Mouse (Mus musculus) ES-Bruce4 (cell line): ENCODE data around the gene Cabin1. TPM values are rescaled to one million over a fixed set of nuclear protein-coding genes. Genes with fewer than 3 reads are reported as not detected.

Experiments
- H3K27ac ChIP-seq: 2 replicates; pipeline ENCODE4 v1.5.1; 2012; ENCODE audit warnings: low read length, inconsistent platforms; ENCODE audit not compliant: insufficient read depth
- H3K27me3 ChIP-seq: 2 replicates; pipeline ENCODE4 v1.6.1; 2012; ENCODE audit warnings: mild to moderate bottlenecking, low read length, inconsistent platforms; ENCODE audit not compliant: control insufficient read depth, poor library complexity, insufficient read depth, severe bottlenecking
- H3K36me3 ChIP-seq: 2 replicates; pipeline ENCODE4 v1.6.1; 2012; ENCODE audit warnings: inconsistent platforms, mild to moderate bottlenecking, low read length, moderate library complexity; ENCODE audit not compliant: control insufficient read depth, poor library complexity, insufficient read depth, severe bottlenecking
- H3K4me1 ChIP-seq: one replicate; pipeline ENCODE4 v1.8.1; 2011; ENCODE audit warnings: low read length; ENCODE audit not compliant: control insufficient read depth, insufficient read depth
- H3K4me3 ChIP-seq: 2 replicates; pipeline ENCODE4 v1.5.1; 2011; ENCODE audit warnings: low read depth, mild to moderate bottlenecking, low read length
- H3K9ac ChIP-seq: 2 replicates; pipeline ENCODE4 v1.6.1; 2012; ENCODE audit warnings: low read depth, mild to moderate bottlenecking, inconsistent platforms; ENCODE audit not compliant: poor library complexity, severe bottlenecking
- H3K9me3 ChIP-seq: replicated peaks from 2 replicates; pipeline ENCODE4 v1.6.1; 2012; ENCODE audit warnings: mild to moderate bottlenecking, low read length, inconsistent platforms; ENCODE audit not compliant: control insufficient read depth, poor library complexity, insufficient read depth, severe bottlenecking
- CTCF ChIP-seq: IDR thresholded peaks from one replicate; pipeline ENCODE4 v1.8.1; 2011; ENCODE audit warnings: low read depth, low read length
- EP300 ChIP-seq: IDR thresholded peaks from 2 replicates; pipeline ENCODE4 v1.6.1; 2011; ENCODE audit warnings: low read depth, low read length; ENCODE audit not compliant: insufficient read depth
- POLR2A ChIP-seq: IDR thresholded peaks from one replicate; pipeline ENCODE4 v1.8.1; 2011; ENCODE audit warnings: low read length; ENCODE audit not compliant: insufficient read depth
- polyA plus RNA-seq: library from polyadenylated mRNA; stranded (reverse); fragments of >200 nt; gene quantifications from 2 replicates; pipeline ENCODE4 v1.2.4, GENCODE M21; 2011; ENCODE audit warnings: low read depth; ENCODE audit not compliant: missing spikeins, insufficient read depth, insufficient read length

Gene Cabin1
- polyA plus RNA-seq, 1 experiment, result 41.5 TPM

DNA sequence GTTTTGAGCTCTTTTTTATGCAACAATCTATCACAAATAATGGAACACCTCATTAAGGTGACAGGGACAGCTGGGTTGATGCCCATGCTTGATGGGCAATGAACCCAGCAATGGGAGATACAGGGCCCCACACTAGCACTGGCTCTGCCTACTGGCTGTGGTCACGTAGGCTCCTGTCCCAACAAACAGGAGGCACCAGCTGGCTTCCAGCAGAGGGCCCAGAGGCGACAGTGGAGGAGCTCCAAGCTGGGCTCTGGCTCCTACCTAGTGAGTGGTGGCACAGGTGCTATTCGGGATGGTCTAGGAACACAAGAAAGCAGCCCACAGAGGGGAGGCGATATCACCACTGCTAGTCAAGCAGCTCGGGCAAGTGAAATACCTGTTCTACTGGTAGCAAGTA lies 69.1 kb downstream of the Cabin1 start:
- H3K4me1 ChIP-seq, result no peaks in the 10 kb centered on the region
- H3K27ac ChIP-seq, result no peak overlapping the region
- no peaks in the 10 kb centered on the region for H3K9me3 ChIP-seq
- no peak overlapping the region for H3K9ac ChIP-seq
- no peak for TF ChIP-seq POLR2A
- TF ChIP-seq CTCF, result no peak
- TF ChIP-seq EP300, result no peak
- H3K4me3 ChIP-seq, result no peak overlapping the region
- H3K36me3 ChIP-seq, result peaks cover 14% of the 10 kb centered on the region; the same call in 1 of the 2 replicates
- H3K27me3 ChIP-seq, result no peaks in the 10 kb centered on the region

DNA sequence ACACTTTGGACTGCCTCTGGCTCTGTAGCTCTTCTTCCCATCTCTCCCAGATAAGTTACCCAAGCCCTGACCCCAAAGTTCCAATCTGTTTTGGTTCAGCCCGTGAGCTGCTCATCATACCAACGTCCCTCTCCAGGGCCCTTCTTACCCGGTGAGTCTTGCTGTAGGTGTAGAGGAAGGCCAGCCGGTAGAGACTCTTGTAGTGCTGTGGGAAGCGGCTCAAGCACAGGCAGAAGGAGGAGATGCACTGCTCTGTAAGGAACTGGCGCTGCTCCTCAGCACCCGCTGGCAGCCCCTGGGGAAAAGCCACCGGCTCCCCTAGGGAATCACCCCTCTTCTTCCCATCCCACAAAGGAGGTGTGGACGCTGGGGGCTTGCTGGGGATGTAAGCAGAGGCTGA lies 69.6 kb downstream of the Cabin1 start:
- Histone ChIP-seq H3K9ac (no peak overlapping the region), H3K4me3 (no peak overlapping the region), H3K27ac (no peak overlapping the region), H3K4me1 (no peaks in the 10 kb centered on the region), H3K9me3 (no peaks in the 10 kb centered on the region), H3K27me3 (no peaks in the 10 kb centered on the region), H3K36me3 (peaks cover 13% of the 10 kb centered on the region; the same call in 1 of the 2 replicates)
- TF ChIP-seq CTCF (no peak), EP300 (no peak), POLR2A (no peak)

DNA sequence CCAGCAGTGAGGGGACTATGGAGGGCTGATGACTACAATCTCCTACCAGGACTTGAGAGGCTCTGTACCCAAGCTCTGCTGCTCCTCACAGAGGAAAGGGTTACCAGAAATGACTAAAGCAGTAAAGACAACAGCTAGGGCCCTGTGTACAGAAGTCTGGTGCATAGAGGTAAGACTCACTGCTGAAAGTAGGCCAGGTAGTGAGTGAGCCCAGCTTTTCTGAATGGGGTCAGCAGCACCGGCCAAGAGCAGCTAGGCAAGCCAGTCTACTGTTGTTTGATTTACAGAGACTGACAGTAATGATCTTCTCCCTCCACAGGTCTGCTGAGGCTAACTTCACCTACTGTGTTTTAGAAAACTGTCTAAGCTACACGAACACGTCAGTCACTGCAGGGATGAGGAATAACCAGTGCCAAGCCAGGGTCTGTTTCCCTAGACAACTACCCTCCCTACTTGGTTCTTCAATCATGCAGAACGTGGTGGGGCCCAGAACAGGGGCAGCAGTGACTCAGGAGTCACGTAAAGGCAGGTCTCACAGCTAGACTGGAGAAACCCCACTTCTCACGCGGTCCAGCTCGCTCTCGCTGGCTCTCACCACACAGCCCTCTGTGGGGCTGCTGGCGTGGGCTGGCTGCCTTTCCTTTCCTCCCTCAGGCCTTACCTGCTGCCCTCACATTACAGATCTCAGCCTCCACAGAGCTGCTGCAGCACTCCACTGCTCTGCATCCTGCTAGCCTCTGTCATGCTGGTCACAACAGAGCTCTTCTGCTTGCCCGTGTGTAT lies 70.5 kb downstream of the Cabin1 start:
- Histone ChIP-seq H3K36me3 (peaks cover 14% of the 10 kb centered on the region), H3K4me1 (no peaks in the 10 kb centered on the region), H3K9me3 (no peaks in the 10 kb centered on the region), H3K4me3 (no peak overlapping the region), H3K27me3 (no peaks in the 10 kb centered on the region), H3K9ac (no peak overlapping the region), H3K27ac (no peak overlapping the region)
- TF ChIP-seq POLR2A, result no peak

DNA sequence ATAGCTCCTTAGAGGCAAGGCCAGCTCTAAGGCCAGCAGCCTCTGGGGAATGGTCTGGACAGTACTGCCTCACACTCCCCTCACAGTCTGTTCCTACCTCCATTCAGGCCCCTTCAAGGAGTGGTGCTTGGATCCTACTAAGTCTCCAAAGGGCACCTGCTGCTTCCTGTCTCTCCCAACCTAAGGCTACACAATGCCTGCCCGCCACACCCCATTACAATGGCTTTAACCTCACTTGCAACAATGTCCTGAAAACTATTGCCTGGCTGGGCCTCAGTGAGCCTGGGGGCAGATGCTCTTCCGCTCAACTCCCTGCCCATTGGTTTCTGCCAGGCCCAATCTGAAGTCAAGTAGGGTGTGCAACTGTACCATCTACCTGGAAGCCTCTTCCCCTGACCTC lies 75.5 kb downstream of the Cabin1 start:
- H3K36me3 ChIP-seq, result peaks cover 8% of the 10 kb centered on the region
- no peak overlapping the region for H3K4me3 ChIP-seq
- no peaks in the 10 kb centered on the region for H3K27me3 ChIP-seq
- TF ChIP-seq EP300 (peak; percentile 53; the same call in 1 of the 2 replicates), POLR2A (no peak), CTCF (no peak)
- no peaks in the 10 kb centered on the region for H3K9me3 ChIP-seq
- H3K9ac ChIP-seq, result no peak overlapping the region
- H3K27ac ChIP-seq, result no peak overlapping the region; the same call in 1 of the 2 replicates
- peaks cover 2% of the 10 kb centered on the region for H3K4me1 ChIP-seq

DNA sequence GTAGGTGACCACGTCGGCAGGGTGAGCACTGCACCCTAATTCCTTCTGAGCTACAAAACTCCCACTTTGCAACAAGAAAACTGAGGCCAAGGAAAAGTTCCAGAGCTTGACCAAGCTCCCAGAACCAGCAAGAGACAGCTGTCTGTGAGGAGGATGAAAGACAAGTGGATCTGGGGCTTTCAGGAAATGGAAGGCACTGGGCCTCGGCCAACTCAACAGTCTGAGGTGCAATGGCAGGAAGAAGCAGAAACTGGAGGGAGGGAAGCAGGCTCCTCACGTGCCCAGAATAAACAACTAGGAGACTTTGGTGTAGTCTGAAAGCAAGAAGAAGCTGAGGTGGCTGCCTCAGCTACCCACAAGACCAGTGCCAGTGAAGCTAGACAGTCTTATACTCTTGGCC lies 77.4 kb downstream of the Cabin1 start:
- no peak overlapping the region for H3K4me3 ChIP-seq
- H3K27me3 ChIP-seq, result no peaks in the 10 kb centered on the region
- H3K9me3 ChIP-seq, result no peaks in the 10 kb centered on the region
- no peak overlapping the region for H3K27ac ChIP-seq
- peaks cover 8% of the 10 kb centered on the region for H3K36me3 ChIP-seq
- H3K9ac ChIP-seq, result no peak overlapping the region
- H3K4me1 ChIP-seq, result peaks cover 2% of the 10 kb centered on the region
- TF ChIP-seq CTCF, result no peak
- no peak for TF ChIP-seq EP300
- no peak for TF ChIP-seq POLR2A

DNA sequence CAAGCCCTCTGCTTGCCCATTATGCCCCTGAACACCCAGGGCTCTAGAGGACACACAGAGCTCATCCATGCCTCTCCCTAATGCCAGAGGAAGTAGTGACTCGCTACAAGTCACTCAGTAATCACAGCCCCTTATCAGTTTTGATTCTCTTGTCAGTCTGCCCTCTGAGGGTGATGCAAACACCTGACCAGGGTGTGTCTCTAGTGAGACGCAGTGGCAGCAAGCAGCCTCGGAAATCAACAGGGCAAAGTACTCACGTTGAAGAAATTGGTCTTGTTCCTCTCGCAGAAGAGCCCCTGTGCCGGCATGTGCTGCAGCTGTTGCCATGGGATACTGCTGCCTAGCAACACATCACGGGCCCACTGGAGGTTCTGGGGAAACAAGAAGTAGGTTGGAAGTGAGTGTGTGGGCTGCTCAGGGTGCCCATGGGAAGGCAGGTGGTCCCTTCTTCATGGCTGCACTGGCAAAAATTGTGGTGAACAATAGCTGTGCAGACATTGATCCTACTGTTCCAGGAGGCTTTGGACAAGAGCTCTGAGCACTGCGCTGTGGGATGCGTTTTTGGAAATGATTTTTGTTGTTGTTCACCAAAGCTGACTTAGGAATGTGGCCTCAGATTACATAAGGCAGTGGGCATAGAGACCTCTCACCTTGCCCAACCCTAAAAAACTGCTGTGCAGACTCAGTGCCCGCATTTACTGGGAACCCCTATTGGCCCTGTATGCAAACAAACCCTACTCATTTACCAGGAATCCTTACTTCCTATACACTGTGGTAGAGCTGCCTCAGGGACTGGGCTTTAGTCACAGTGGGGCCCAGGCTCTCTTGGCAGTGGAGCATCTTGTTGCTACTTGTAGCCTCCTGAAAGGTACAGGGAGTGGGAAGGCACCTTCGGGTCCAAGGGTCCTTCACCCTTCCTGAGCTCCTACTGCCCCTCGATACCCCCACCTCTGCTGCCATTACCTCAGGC lies 79.8 kb downstream of the Cabin1 start:
- H3K36me3 ChIP-seq, result peaks cover 7% of the 10 kb centered on the region
- H3K9me3 ChIP-seq, result no peaks in the 10 kb centered on the region

More for the DNA sequence above, 79.8 kb downstream of the Cabin1 start:
- Histone ChIP-seq H3K27me3 (no peaks in the 10 kb centered on the region), H3K27ac (no peak overlapping the region), H3K4me3 (no peak overlapping the region), H3K4me1 (peaks cover 5% of the 10 kb centered on the region), H3K9ac (no peak overlapping the region)
- TF ChIP-seq EP300 (no peak), POLR2A (no peak), CTCF (no peak)
